Mouse (Mus musculus) embryonic facial prominence, embryonic 10.5 days (tissue): ENCODE measurements at regions not wholly inside any gene's neighbourhood (a gene's known extent, or its start where the extent isn't known, plus 50 kb on each side); places are given as distances from the start of the nearest gene placed in this dataset.

Experiments used
- DNase-seq: peaks from one replicate; pipeline ENCODE4 v3.0.0-alpha.2; 2017; ENCODE audit warnings: low spot score
- H3K27ac ChIP-seq: fragments of 300-500 bp; sonication (generic); replicated peaks from 2 replicates; pipeline ENCODE4 v1.5.1; 2016; ENCODE audit warnings: mild to moderate bottlenecking
- H3K27me3 ChIP-seq: fragments of 300-500 bp; sonication (generic); replicated peaks from 2 replicates; pipeline ENCODE4 v1.6.1; 2016; ENCODE audit warnings: low read depth, mild to moderate bottlenecking; ENCODE audit not compliant: poor library complexity, severe bottlenecking
- H3K36me3 ChIP-seq: fragments of 300-500 bp; sonication (generic); replicated peaks from 2 replicates; pipeline ENCODE4 v1.6.1; 2016; ENCODE audit warnings: mild to moderate bottlenecking, moderate library complexity
- H3K4me1 ChIP-seq: fragments of 300-500 bp; sonication (generic); 2 replicates; pipeline ENCODE4 v1.6.1; 2016
- H3K4me3 ChIP-seq: fragments of 300-500 bp; sonication (generic); 2 replicates; pipeline ENCODE4 v1.5.1; 2016; ENCODE audit warnings: mild to moderate bottlenecking, moderate library complexity
- H3K9me3 ChIP-seq: fragments of 300-500 bp; sonication (generic); 2 replicates; pipeline ENCODE4 v1.6.1; 2016; ENCODE audit warnings: mild to moderate bottlenecking
- WGBS: fragments of 180-500 bp; shearing (Covaris S2); methylation state at CpG from one replicate; pipeline ENCODE4 v1.1.7; 2016; 5-methylcytosine and 5-hydroxymethylcytosine counted together

GRCm38 (mm10) chr12:25167504-25168212 lies 70.7 kb upstream of the Id2 start:
- Histone ChIP-seq H3K27ac (peak overlapping the region; percentile 5; the same call in 1 of the 2 replicates), H3K9me3 (no peaks in the 10 kb centered on the region), H3K36me3 (no peaks in the 10 kb centered on the region), H3K27me3 (0 out of 2 replicates have a peak, but pooled peaks cover 4% of the 10 kb centered on the region), H3K4me1 (peaks cover 33% of the 10 kb centered on the region), H3K4me3 (no peak overlapping the region)
- DNase-seq, result no peak
- 70% methylated on average over 12 of the region's 12 CpGs for WGBS

DNA sequence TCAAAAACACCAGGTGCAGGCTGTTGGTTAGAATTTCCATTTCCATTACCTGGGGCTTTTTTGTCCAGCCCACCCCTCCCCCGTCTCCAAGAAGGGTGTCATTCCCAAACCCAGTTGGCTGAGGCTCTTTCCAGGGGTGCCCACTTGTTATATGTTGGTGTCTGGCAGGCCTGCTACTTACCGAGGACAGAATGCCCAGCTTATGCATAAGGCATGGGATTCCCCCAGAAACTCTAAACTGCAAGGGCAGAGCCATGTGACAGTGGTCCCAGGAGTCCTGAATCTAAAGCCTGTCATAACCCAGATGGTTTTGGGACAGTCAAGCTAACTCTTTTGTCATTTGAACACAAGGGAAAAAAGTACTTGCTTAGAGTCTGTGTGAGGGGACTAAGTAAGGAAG lies 69.6 kb upstream of the Id2 start:
- 69% methylated on average over 2 of the region's 2 CpGs for WGBS
- no peaks in the 10 kb centered on the region for H3K36me3 ChIP-seq
- no peak overlapping the region for H3K4me3 ChIP-seq
- DNase-seq, result no peak
- H3K4me1 ChIP-seq, result peaks cover 39% of the 10 kb centered on the region
- H3K27ac ChIP-seq, result no peak overlapping the region
- 0 out of 2 replicates have a peak, but pooled peaks cover 4% of the 10 kb centered on the region for H3K27me3 ChIP-seq
- no peaks in the 10 kb centered on the region for H3K9me3 ChIP-seq

- peaks cover 41% of the 10 kb centered on the region for H3K4me1 ChIP-seq
- 0 out of 2 replicates have a peak, but pooled peaks cover 4% of the 10 kb centered on the region for H3K27me3 ChIP-seq
- H3K9me3 ChIP-seq, result no peaks in the 10 kb centered on the region
- 0 out of 2 replicates have a peak overlapping the region, but pooled peaks have one; percentile 12 for H3K27ac ChIP-seq
- H3K4me3 ChIP-seq, result no peak overlapping the region
- WGBS, result 91% methylated on average over 3 of the region's 3 CpGs
- H3K36me3 ChIP-seq, result no peaks in the 10 kb centered on the region
- no peak for DNase-seq
Observed at GRCm38 (mm10) chr12:25165650-25166049, 68.7 kb upstream of the Id2 start.

DNA sequence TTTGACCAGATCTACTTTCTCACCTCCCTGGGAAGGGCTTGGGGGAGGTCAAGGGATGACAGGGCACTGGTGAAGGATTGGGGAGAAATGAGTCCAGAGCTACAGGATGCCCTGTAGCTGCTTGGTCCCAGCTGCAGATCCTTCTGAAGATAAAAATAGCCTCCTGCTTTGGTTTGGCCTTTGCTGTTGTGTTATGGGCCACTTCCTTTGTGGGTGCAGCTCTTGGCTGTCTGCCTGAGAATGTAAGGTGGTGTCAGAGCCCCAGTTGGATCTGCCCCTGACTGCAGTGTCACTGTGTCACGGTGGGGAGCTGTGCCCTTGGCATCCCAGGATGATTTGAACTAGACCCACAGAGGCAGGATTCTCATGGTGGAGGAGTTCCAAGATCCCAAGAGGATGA lies 67.8 kb upstream of the Id2 start:
- no peak for DNase-seq
- no peaks in the 10 kb centered on the region for H3K9me3 ChIP-seq
- 74% methylated on average over 1 of the region's 1 CpGs for WGBS
- H3K27ac ChIP-seq, result no peak overlapping the region
- H3K4me3 ChIP-seq, result no peak overlapping the region
- peaks cover 45% of the 10 kb centered on the region for H3K4me1 ChIP-seq
- 0 out of 2 replicates have a peak, but pooled peaks cover 4% of the 10 kb centered on the region for H3K27me3 ChIP-seq
- no peaks in the 10 kb centered on the region for H3K36me3 ChIP-seq

- H3K9me3 ChIP-seq, result no peaks in the 10 kb centered on the region
- H3K36me3 ChIP-seq, result no peaks in the 10 kb centered on the region
- WGBS, result 19% methylated on average over 6 of the region's 6 CpGs
- 0 out of 2 replicates have a peak, but pooled peaks cover 5% of the 10 kb centered on the region for H3K27me3 ChIP-seq
- H3K4me3 ChIP-seq, result no peak overlapping the region
- H3K4me1 ChIP-seq, result peaks cover 48% of the 10 kb centered on the region
- H3K27ac ChIP-seq, result peak overlapping the region; percentile 51
- DNase-seq, result no peak
Observed at GRCm38 (mm10) chr12:25163541-25163940, 66.6 kb upstream of the Id2 start.

GRCm38 (mm10) chr12:25162843-25163242 lies 65.9 kb upstream of the Id2 start:
- WGBS, result 62% methylated on average over 6 of the region's 6 CpGs
- Histone ChIP-seq H3K9me3 (no peaks in the 10 kb centered on the region), H3K4me1 (peaks cover 52% of the 10 kb centered on the region), H3K4me3 (no peak overlapping the region), H3K36me3 (no peaks in the 10 kb centered on the region), H3K27me3 (peaks cover 11% of the 10 kb centered on the region; the same call in 1 of the 2 replicates), H3K27ac (no peak overlapping the region)
- no peak for DNase-seq

- Histone ChIP-seq H3K27ac (0 out of 2 replicates have a peak overlapping the region, but pooled peaks have one; percentile 26), H3K4me1 (peaks cover 52% of the 10 kb centered on the region), H3K27me3 (peaks cover 11% of the 10 kb centered on the region; the same call in 1 of the 2 replicates), H3K9me3 (no peaks in the 10 kb centered on the region), H3K36me3 (no peaks in the 10 kb centered on the region), H3K4me3 (no peak overlapping the region)
- WGBS, result 76% methylated on average over 6 of the region's 6 CpGs
- DNase-seq, result no peak
Observed at GRCm38 (mm10) chr12:25161939-25162338, 65.0 kb upstream of the Id2 start.

DNA sequence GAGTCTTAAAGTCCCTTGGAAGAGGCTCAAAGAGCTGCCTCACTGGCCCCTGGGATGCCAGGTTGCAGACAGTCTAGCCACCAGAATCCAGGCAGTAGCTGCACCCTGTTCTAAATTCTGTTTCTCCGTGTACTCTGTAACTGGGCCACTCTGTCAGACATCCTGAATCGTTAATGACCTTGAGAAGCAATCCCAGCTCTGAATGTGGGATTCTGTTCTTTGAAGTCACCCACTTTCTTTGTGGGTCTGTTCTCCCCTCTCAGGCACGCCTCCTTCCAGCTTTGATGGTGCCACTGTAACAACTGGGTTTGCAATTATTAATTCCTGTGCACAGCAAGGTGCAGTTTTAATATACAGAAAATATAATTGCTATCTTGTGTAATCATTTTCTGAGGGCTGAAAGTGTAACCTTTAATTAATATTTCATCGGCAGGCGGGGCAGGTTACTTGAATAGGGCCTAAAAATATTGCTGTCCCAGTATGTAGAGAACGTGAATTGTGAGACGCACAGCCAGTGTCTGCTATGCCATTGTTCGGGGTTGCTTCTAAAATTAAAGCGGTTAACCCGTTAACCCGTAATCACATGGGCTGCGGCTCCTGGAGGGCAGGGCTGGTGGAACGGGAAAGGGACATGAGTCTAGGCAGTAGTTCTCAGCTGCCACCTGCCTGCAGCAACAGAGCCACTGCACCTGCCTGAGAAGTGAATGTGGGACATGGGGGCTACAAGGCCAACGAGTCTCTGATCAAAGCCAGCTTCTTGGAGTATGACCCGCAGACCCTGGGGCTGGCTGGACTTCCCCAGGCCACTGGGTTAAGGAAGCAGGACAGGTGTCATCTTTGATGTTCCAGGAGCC lies 64.3 kb upstream of the Id2 start:
- H3K27ac ChIP-seq, result 0 out of 2 replicates have a peak overlapping the region, but pooled peaks have one; percentile 26
- WGBS, result 79% methylated on average over 15 of the region's 15 CpGs

GRCm38 (mm10) chr12:25159091-25159490 lies 62.2 kb upstream of the Id2 start:
- no peak overlapping the region for H3K27ac ChIP-seq
- no peaks in the 10 kb centered on the region for H3K36me3 ChIP-seq
- WGBS, result 86% methylated on average over 6 of the region's 6 CpGs

More for the DNA sequence above, 64.3 kb upstream of the Id2 start:
- peaks cover 52% of the 10 kb centered on the region for H3K4me1 ChIP-seq
- DNase-seq, result no peak
- H3K27me3 ChIP-seq, result peaks cover 11% of the 10 kb centered on the region; the same call in 1 of the 2 replicates
- no peaks in the 10 kb centered on the region for H3K36me3 ChIP-seq
- H3K4me3 ChIP-seq, result no peak overlapping the region
- H3K9me3 ChIP-seq, result no peaks in the 10 kb centered on the region

GRCm38 (mm10) chr12:25157238-25157637 lies 60.3 kb upstream of the Id2 start:
- peaks cover 6% of the 10 kb centered on the region; the same call in 1 of the 2 replicates for H3K27me3 ChIP-seq
- DNase-seq, result no peak
- H3K9me3 ChIP-seq, result no peaks in the 10 kb centered on the region
- H3K4me1 ChIP-seq, result peaks cover 35% of the 10 kb centered on the region
- 0 out of 2 replicates have a peak overlapping the region, but pooled peaks have one; percentile 24 for H3K27ac ChIP-seq
- H3K4me3 ChIP-seq, result no peak overlapping the region
- WGBS, result 91% methylated on average over 5 of the region's 5 CpGs
- H3K36me3 ChIP-seq, result no peaks in the 10 kb centered on the region

More at GRCm38 (mm10) chr12:25159091-25159490, 62.2 kb upstream of the Id2 start:
- peaks cover 6% of the 10 kb centered on the region; the same call in 1 of the 2 replicates for H3K27me3 ChIP-seq
- DNase-seq, result no peak
- peaks cover 50% of the 10 kb centered on the region for H3K4me1 ChIP-seq
- no peaks in the 10 kb centered on the region for H3K9me3 ChIP-seq
- no peak overlapping the region for H3K4me3 ChIP-seq

DNA sequence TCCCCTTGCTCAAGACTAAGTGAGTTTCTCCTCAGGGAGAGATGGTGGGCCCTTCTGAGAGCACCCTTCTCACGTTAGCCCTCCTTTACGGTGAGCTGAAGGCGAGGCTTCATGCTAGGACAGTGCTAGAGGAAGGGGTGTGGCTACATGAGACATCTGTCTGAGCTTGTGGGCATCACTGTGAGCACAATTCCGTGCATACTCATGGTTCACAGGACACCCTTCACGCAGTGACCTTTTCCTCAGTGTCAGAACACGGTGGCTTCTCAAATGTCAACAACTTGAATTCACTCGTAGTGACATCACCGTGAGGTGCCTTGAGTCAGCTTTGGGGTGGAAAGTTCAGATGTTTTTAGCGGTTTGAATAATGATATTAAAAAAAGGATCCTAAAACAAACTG lies 58.5 kb upstream of the Id2 start:
- Histone ChIP-seq H3K27me3 (peaks cover 6% of the 10 kb centered on the region; the same call in 1 of the 2 replicates), H3K27ac (peak overlapping the region; percentile 8; the same call in 1 of the 2 replicates), H3K4me3 (no peak overlapping the region), H3K4me1 (peaks cover 28% of the 10 kb centered on the region), H3K36me3 (no peaks in the 10 kb centered on the region), H3K9me3 (no peaks in the 10 kb centered on the region)
- no peak for DNase-seq
- WGBS, result 69% methylated on average over 9 of the region's 9 CpGs

GRCm38 (mm10) chr12:25148099-25148498 lies 51.2 kb upstream of the Id2 start:
- WGBS, result 89% methylated on average over 6 of the region's 6 CpGs
- Histone ChIP-seq H3K4me1 (peaks cover 11% of the 10 kb centered on the region; the same call in 1 of the 2 replicates), H3K9me3 (no peaks in the 10 kb centered on the region), H3K27me3 (no peaks in the 10 kb centered on the region), H3K36me3 (no peaks in the 10 kb centered on the region), H3K27ac (no peak overlapping the region), H3K4me3 (no peak overlapping the region)
- DNase-seq, result no peak
